Mouse (Mus musculus): ENCODE results near the gene Nrd1. TPM values are rescaled to one million over a fixed set of nuclear protein-coding genes. Genes with fewer than 3 reads are reported as not detected.

Gene Nrd1
- total and polyA plus RNA-seq, 2 experiments from 2014 or later: 61.4 to 64.6 TPM

DNA sequence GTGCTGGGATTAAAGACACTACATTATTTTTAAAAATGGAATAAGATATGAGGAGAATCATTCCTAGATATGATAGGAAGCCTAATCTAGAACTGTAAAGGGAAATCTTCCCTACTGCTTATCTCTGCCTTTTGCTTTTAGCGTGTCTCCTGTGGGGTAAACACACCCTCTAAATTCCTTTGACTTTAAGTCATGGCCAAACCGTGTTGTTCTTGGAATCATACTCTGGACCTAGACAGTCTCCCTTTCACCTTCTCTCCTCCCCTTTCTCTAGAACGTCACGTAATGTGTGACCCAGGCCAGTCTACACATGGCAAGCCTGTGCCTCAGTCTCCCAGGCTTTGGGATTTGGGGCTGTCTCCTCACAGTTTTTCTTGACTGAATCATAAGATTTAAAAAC lies 47.8 kb downstream of the Nrd1 start:
- TF ChIP-seq CTCF (IDR thresholded peaks at IDR 0.05): no peak
- Histone ChIP-seq H3K9me3 (ENCODE audit: low read length) (no peaks in the 10 kb centered on the region), H3K9ac (replicated peaks; ENCODE audit: low read length, poor library complexity, severe bottlenecking) (no peak overlapping the region), H3K4me3 (ENCODE audit: low read depth, low read length) (no peak overlapping the region), H3K4me2 (ENCODE audit: low read depth, low read length, poor library complexity, severe bottlenecking) (no peak overlapping the region), H3K4me1 (ENCODE audit: insufficient read depth, low read length) (no peaks in the 10 kb centered on the region), H3K27ac (ENCODE audit: low read depth, low read length) (no peak overlapping the region), H3K27me3 (ENCODE audit: insufficient read depth, low read length) (no peaks in the 10 kb centered on the region), H3K36me3 (ENCODE audit: insufficient read depth, low read length) (peaks cover 55% of the 10 kb centered on the region)
- WGBS: 91% methylated on average over 4 of the region's 4 CpGs
- ATAC-seq (ENCODE audit: low FRiP score) (no peak), DNase-seq (ENCODE audit: low spot score) (no peak)

GRCm38 (mm10) chr4:109052282-109052681 lies 51.8 kb downstream of the Nrd1 start:
- Histone ChIP-seq H3K4me3 (ENCODE audit: low read depth, low read length) (no peak overlapping the region), H3K4me1 (ENCODE audit: insufficient read depth, low read length) (no peaks in the 10 kb centered on the region), H3K9me3 (ENCODE audit: low read length) (no peaks in the 10 kb centered on the region), H3K4me2 (ENCODE audit: low read depth, low read length, poor library complexity, severe bottlenecking) (no peak overlapping the region), H3K27me3 (ENCODE audit: insufficient read depth, low read length) (no peaks in the 10 kb centered on the region), H3K36me3 (ENCODE audit: insufficient read depth, low read length) (peaks cover 56% of the 10 kb centered on the region), H3K27ac (ENCODE audit: low read depth, low read length) (no peak overlapping the region; the same call in 1 of the 2 replicates), H3K9ac (replicated peaks; ENCODE audit: low read length, poor library complexity, severe bottlenecking) (no peak overlapping the region)
- ATAC-seq (ENCODE audit: low FRiP score): no peak
- no peak for TF ChIP-seq CTCF (IDR thresholded peaks at IDR 0.05)
- 91% methylated on average over 1 of the region's 1 CpGs for whole genome bisulfite sequencing
- no peak for DNase-seq (ENCODE audit: low spot score)

DNA sequence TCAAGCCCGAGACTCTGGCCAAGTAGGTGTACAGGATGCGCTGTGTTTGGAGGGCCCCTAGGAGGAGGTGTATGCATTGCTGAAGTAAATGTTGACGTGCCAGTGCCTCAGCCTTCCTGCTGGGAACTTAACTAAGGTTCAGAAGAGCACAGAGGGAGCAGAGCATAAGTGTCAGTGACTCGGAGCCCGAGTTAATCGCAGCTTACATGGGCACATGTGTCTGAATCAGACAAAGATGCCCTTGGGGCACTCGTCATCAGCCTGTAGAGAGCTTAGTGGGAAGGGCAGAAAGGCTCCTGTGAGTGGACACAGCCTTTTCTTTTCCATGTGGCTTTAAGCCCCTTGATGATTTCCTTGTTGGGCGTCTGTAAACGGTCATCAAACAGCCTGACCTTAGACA lies 53.5 kb downstream of the Nrd1 start:
- peaks cover 63% of the 10 kb centered on the region for H3K36me3 ChIP-seq (ENCODE audit: insufficient read depth, low read length)
- no peak for ATAC-seq (ENCODE audit: low FRiP score)

DNA sequence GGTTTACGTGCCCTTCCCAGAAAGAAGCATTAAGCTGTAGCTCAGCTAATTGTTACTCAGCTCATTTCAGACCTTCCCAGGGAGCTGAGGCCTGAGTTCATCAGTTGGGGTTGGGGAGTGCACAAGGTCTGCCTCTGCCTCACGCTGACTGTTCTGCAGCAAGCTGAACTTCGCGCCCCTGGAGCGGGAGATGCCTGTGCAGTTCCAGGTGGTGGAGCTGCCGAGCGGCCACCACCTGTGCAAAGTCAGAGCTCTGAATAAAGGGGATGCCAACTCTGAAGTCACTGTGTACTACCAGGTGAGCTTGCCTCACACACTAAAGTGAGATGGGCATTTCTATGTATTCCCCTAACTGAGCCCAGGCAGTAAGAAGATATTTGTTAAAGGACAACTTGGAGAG lies 55.9 kb downstream of the Nrd1 start:
- WGBS: 79% methylated on average over 7 of the region's 7 CpGs
- Histone ChIP-seq H3K27me3 (ENCODE audit: insufficient read depth, low read length) (no peaks in the 10 kb centered on the region), H3K4me1 (ENCODE audit: insufficient read depth, low read length) (no peaks in the 10 kb centered on the region), H3K36me3 (ENCODE audit: insufficient read depth, low read length) (peaks cover 65% of the 10 kb centered on the region), H3K9me3 (ENCODE audit: low read length) (no peaks in the 10 kb centered on the region), H3K27ac (ENCODE audit: low read depth, low read length) (no peak overlapping the region), H3K4me3 (ENCODE audit: low read depth, low read length) (no peak overlapping the region), H3K9ac (replicated peaks; ENCODE audit: low read length, poor library complexity, severe bottlenecking) (no peak overlapping the region), H3K4me2 (ENCODE audit: low read depth, low read length, poor library complexity, severe bottlenecking) (no peak overlapping the region)
- TF ChIP-seq CTCF (IDR thresholded peaks at IDR 0.05): 0 out of 2 replicates have a peak, but pooled peaks have one; percentile 18
- ATAC-seq (ENCODE audit: low FRiP score) (no peak), DNase-seq (ENCODE audit: low spot score) (no peak)

More for the DNA sequence above, 53.5 kb downstream of the Nrd1 start:
- H3K9me3 ChIP-seq (ENCODE audit: low read length): no peaks in the 10 kb centered on the region
- no peak overlapping the region for H3K4me3 ChIP-seq (ENCODE audit: low read depth, low read length)
- no peaks in the 10 kb centered on the region for H3K4me1 ChIP-seq (ENCODE audit: insufficient read depth, low read length)
- H3K9ac ChIP-seq (replicated peaks; ENCODE audit: low read length, poor library complexity, severe bottlenecking): no peak overlapping the region
- H3K27me3 ChIP-seq (ENCODE audit: insufficient read depth, low read length): no peaks in the 10 kb centered on the region
- no peak for TF ChIP-seq CTCF (IDR thresholded peaks at IDR 0.05)
- WGBS: 72% methylated on average over 9 of the region's 9 CpGs
- no peak overlapping the region for H3K27ac ChIP-seq (ENCODE audit: low read depth, low read length)
- no peak overlapping the region for H3K4me2 ChIP-seq (ENCODE audit: low read depth, low read length, poor library complexity, severe bottlenecking)
- DNase-seq (ENCODE audit: low spot score): no peak

DNA sequence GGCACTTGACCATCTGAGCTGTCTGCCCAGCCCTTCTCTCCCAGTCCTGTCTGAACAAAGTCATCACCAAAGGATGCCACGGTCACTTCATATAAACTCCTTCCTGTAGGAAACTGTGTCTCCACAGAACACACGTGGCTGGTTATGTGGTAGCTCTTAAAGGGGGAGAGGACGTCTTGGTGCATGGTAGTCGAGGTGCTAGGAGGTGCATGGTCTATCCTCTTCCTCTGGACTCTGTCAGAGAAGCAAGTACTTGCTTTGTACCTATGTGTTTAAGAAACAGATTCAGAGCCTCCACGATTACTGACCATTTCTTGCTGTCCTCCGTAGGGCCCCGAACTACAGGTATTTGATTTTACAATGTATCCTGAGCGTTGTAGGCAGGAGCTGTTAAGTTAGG lies 57.2 kb downstream of the Nrd1 start:
- H3K4me1 ChIP-seq (ENCODE audit: insufficient read depth, low read length): no peaks in the 10 kb centered on the region
- no peak overlapping the region for H3K4me3 ChIP-seq (ENCODE audit: low read depth, low read length)
- 97% methylated on average over 8 of the region's 8 CpGs for WGBS
- no peaks in the 10 kb centered on the region for H3K27me3 ChIP-seq (ENCODE audit: insufficient read depth, low read length)
- no peak overlapping the region for H3K9ac ChIP-seq (replicated peaks; ENCODE audit: low read length, poor library complexity, severe bottlenecking)
- no peak overlapping the region for H3K27ac ChIP-seq (ENCODE audit: low read depth, low read length)
- H3K36me3 ChIP-seq (ENCODE audit: insufficient read depth, low read length): peaks cover 73% of the 10 kb centered on the region
- H3K4me2 ChIP-seq (ENCODE audit: low read depth, low read length, poor library complexity, severe bottlenecking): no peak overlapping the region
- no peak for TF ChIP-seq CTCF (IDR thresholded peaks at IDR 0.05)
- no peaks in the 10 kb centered on the region for H3K9me3 ChIP-seq (ENCODE audit: low read length)
- DNase-seq (ENCODE audit: low spot score) (no peak), ATAC-seq (ENCODE audit: low FRiP score) (no peak)

GRCm38 (mm10) chr4:109059255-109059821 lies 58.9 kb downstream of the Nrd1 start:
- Histone ChIP-seq H3K4me1 (ENCODE audit: insufficient read depth, low read length) (no peaks in the 10 kb centered on the region), H3K36me3 (ENCODE audit: insufficient read depth, low read length) (peaks cover 72% of the 10 kb centered on the region), H3K4me3 (ENCODE audit: low read depth, low read length) (no peak overlapping the region), H3K9ac (replicated peaks; ENCODE audit: low read length, poor library complexity, severe bottlenecking) (no peak overlapping the region), H3K27ac (ENCODE audit: low read depth, low read length) (no peak overlapping the region), H3K27me3 (ENCODE audit: insufficient read depth, low read length) (no peaks in the 10 kb centered on the region), H3K4me2 (ENCODE audit: low read depth, low read length, poor library complexity, severe bottlenecking) (no peak overlapping the region), H3K9me3 (ENCODE audit: low read length) (no peaks in the 10 kb centered on the region)
- no peak for TF ChIP-seq CTCF (IDR thresholded peaks at IDR 0.05)
- DNase-seq (ENCODE audit: low spot score) (no peak), ATAC-seq (ENCODE audit: low FRiP score) (no peak)
- WGBS: 87% methylated on average over 4 of the region's 4 CpGs
